Mouse (Mus musculus) kidney, adult 2 months (tissue): ENCODE data around the gene Gm4181. TPM values are rescaled to one million over a fixed set of nuclear protein-coding genes. Genes with fewer than 3 reads are reported as not detected.
"Not testable (repeated sequence)": the region's sequence is repeated elsewhere in the genome, so short reads cannot be mapped to it uniquely, and the experiment has no call there.

Experiments
- DNase-seq: peaks from one replicate; pipeline ENCODE4 v3.0.0; 2021
- H3K27ac ChIP-seq: fragments of 200-500 bp; 2 replicates; pipeline ENCODE4 v1.5.1; 2012; ENCODE audit warnings: low read depth, low read length, control low read depth, inconsistent platforms; ENCODE audit not compliant: insufficient read depth
- H3K27me3 ChIP-seq: fragments of 200-500 bp; replicated peaks from 2 replicates; pipeline ENCODE4 v1.6.1; 2012; ENCODE audit warnings: mild to moderate bottlenecking, moderate library complexity, low read length, inconsistent platforms; ENCODE audit not compliant: control insufficient read depth, insufficient read depth
- H3K36me3 ChIP-seq: fragments of 200-500 bp; 2 replicates; pipeline ENCODE4 v1.6.1; 2012; ENCODE audit warnings: mild to moderate bottlenecking, moderate library complexity, low read length, inconsistent platforms; ENCODE audit not compliant: control insufficient read depth, insufficient read depth
- H3K4me1 ChIP-seq: fragments of 200-500 bp; 2 replicates; pipeline ENCODE4 v1.6.1; 2011; ENCODE audit warnings: low read length; ENCODE audit not compliant: control insufficient read depth, insufficient read depth
- H3K4me3 ChIP-seq: fragments of 200-500 bp; 2 replicates; pipeline ENCODE4 v1.5.1; 2011; ENCODE audit warnings: mild to moderate bottlenecking, low read depth, low read length, control low read depth; ENCODE audit not compliant: insufficient read depth
- CTCF ChIP-seq: fragments of 200-500 bp; conservative IDR thresholded peaks from 2 replicates; pipeline ENCODE4 v1.5.1; 2011; ENCODE audit warnings: low read depth, mild to moderate bottlenecking, control low read depth, low read length, moderate library complexity, mixed read lengths; ENCODE audit not compliant: insufficient read depth, insufficient read length
- POLR2A ChIP-seq: fragments of 200-500 bp; IDR thresholded peaks from one replicate; pipeline ENCODE4 v1.6.1; 2011; ENCODE audit warnings: low read depth, low read length, control low read depth
- WGBS: fragments of 180-500 bp; shearing (Covaris S2); methylation state at CpG from one replicate; pipeline ENCODE4 v1.1.7; 2018; 5-methylcytosine and 5-hydroxymethylcytosine counted together
- polyA plus RNA-seq: library from polyadenylated mRNA; depleted of rRNA; stranded (reverse); fragments of >200 nt; gene quantifications from 2 replicates; pipeline ENCODE4 v1.2.3, GENCODE M21; 2012; rRNA removed

Gene Gm4181
- not detected in 2 replicates for polyA plus RNA-seq

DNA sequence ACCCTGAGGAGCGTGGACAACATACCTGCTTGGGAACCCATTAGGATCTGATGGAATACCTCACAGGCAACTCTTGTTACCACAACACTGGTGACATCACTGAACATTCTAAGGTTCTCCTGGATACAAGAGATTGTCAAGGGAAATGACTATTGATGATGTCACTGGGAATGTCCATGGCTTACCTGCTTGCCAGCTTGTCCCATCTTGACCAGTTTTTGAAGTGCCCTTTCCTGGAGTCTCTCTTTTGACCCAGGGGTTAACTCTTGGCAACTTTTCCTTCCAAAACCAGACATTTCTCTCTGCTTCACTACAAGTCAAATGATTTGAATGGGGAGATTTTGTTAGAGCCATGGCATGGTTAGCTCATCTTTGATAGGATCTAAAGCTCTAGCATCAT is at the start of gene Gm4181:
Gene Gm4181 (minus strand): TSS at position 101 of the 400 bp plus-strand sequence.
- 81% methylated on average over 1 of the region's 1 CpGs for WGBS
- not testable (repeated sequence) for H3K4me3 ChIP-seq, H3K27me3 ChIP-seq, H3K36me3 ChIP-seq, H3K4me1 ChIP-seq, DNase-seq, H3K27ac ChIP-seq

DNA sequence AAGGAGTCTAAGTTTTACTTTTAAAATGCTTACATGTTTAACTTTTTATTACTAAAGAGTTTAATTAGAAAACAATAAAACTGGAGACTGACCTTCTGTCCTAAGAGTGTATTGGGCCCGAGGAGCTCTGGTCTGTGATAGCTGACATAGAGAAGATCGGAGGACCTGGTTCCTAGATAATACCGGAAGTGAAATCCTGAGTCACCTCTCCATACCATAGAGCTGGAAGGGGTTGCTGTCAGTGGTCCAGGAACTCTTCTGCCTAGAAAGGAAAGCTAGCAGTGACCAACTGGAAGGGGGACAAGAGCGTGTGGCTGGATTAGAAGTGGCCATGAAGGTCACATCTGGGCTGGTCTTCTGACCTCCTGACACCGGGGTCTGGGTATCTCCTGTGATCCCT is 41.8 kb upstream of the Gm4181 start:
- H3K36me3 ChIP-seq = no peaks in the 10 kb centered on the region
- no peaks in the 10 kb centered on the region for H3K27me3 ChIP-seq
- TF ChIP-seq CTCF = no peak
- no peak for TF ChIP-seq POLR2A
- 89% methylated on average over 5 of the region's 5 CpGs for WGBS
- H3K27ac ChIP-seq = no peak overlapping the region
- no peaks in the 10 kb centered on the region for H3K4me1 ChIP-seq
- no peak overlapping the region for H3K4me3 ChIP-seq
- DNase-seq = no peak

DNA sequence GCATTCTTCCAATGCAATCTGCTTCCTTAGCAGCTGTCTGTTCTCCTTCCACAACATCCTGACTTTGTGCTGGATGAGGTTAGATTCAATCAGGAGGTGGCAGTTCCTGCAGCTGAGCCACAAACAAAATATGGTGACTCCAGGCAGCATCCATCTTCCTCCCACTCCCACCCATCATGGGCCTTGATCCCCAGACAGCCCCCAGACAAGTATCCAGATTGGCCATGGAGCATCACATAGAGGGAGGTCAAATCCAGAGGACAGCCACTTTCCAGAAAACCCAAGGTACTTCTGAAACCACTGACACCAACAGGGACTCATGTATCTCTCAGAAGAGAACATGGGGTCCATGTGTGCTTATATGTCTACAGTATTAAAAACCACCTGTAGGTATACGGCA is 3.0 kb downstream of the Gm4181 start:
- not testable (repeated sequence) for H3K27me3 ChIP-seq, H3K36me3 ChIP-seq, H3K4me3 ChIP-seq, H3K4me1 ChIP-seq, H3K27ac ChIP-seq
- DNase-seq = peak; percentile 9
- 97% methylated on average over 1 of the region's 1 CpGs for WGBS

DNA sequence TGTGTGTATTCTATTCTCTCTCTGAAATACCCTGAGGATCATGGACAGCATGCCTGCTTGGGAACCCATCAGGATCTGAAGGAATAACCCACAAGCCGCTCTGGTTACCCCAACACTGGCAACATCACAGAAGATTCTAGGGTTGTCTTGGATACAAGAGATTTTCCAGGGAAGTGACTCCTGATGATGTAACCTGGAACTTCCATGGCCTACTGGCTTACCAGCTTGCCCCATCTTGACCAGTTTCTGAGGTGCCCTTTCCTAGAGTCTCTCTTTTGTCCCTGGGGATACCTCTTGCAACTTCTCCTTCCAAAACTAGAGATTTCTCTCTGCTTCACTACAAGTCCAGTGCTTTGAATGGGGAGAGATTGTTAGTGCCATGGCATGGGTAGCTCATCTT is 24.3 kb downstream of the Gm4181 start, which contains the start of gene Gm17078:
Gene Gm17078 (minus strand): TSS at position 101 of the 400 bp plus-strand sequence.
- Histone ChIP-seq H3K4me3 (no peak within 1 kb of the TSS), H3K36me3 (no peaks in the 10 kb centered on the region), H3K4me1 (no peaks in the 10 kb centered on the region), H3K27ac (no peak within 1 kb of the TSS), H3K27me3 (no peaks in the 10 kb centered on the region)
- 89% methylated on average over 1 of the region's 1 CpGs for WGBS
- no peak for TF ChIP-seq POLR2A
- TF ChIP-seq CTCF = no peak
- no peak for DNase-seq

DNA sequence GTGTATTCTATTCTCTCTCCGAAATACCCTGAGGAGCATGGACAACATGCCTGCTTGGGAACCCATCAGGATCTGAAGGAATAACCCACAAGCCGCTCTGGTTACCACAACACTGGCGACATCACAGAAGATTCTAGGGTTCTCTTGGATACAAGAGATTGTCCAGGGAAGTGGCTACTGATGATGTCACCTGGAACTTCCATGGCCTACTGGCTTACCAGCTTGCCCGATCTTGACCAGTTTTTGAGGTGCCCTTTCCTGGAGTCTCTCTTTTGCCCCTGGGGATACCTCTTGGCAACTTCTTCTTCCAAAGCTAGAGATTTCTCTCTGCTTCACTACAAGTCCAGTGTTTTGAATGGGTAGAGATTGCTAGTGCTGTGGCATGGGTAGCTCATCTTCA is 43.4 kb downstream of the Gm4181 start, which contains the start of gene Gm17174:
Gene Gm17174 (minus strand): TSS at position 101 of the 400 bp plus-strand sequence.
- not testable (repeated sequence) for H3K4me3 ChIP-seq, H3K27me3 ChIP-seq, H3K27ac ChIP-seq, H3K4me1 ChIP-seq, H3K36me3 ChIP-seq, DNase-seq
- WGBS = 91% methylated on average over 4 of the region's 4 CpGs

Other genes starting within 250 kb of the Gm4181 start
- gene Vmn2r88, start 224.8 kb downstream of the Gm4181 start, polyA plus RNA-seq = not detected in 2 replicates
- gene Vmn2r89, start 183.8 kb downstream of the Gm4181 start, polyA plus RNA-seq = not detected in 2 replicates
- gene Gm5622, start 82.9 kb downstream of the Gm4181 start, polyA plus RNA-seq = not detected in 2 replicates
- gene Gm17175, start 61.6 kb downstream of the Gm4181 start, polyA plus RNA-seq = not detected in 2 replicates
- gene Gm17174, start 43.5 kb downstream of the Gm4181 start, polyA plus RNA-seq = not detected in 2 replicates
- not detected in 2 replicates for gene Gm17078, start 24.4 kb downstream of the Gm4181 start, polyA plus RNA-seq
- not detected in 2 replicates for gene Gm17079, start 59.8 kb upstream of the Gm4181 start, polyA plus RNA-seq
- not detected in 2 replicates for gene Gm5800, start 81.5 kb upstream of the Gm4181 start, polyA plus RNA-seq
- not detected in 2 replicates for gene Ang4, start 137.9 kb upstream of the Gm4181 start, polyA plus RNA-seq
- gene AY358078, start 164.4 kb upstream of the Gm4181 start, polyA plus RNA-seq = not detected in 2 replicates
- not detected in 2 replicates for gene Ear6, start 218.0 kb upstream of the Gm4181 start, polyA plus RNA-seq
- gene Mettl17, start 249.2 kb upstream of the Gm4181 start, polyA plus RNA-seq = 24.0 and 27.6 TPM in 2 replicates